ENCODE assay signal across 9 mouse cellular contexts in the genomic region with DNA sequence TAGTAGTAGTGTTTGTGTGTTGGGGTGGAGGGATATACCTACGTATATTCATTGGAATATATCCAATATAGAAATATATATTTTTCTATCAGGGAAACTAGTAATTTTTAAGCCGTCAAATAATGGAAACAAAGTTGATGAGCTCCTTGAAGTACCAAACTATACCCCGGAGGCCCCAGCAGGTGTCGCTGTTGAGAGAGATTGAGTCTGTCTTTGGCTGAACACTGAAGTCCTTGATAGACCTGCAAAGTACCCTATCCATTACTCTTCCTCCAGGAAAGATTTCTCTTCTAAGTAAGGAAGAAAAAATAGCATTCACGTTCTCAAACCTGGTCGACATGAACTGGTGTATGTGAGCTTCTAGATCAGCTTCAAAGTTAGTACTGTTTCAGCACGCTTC. TPM values are rescaled to one million over a fixed set of nuclear protein-coding genes. Genes with fewer than 3 reads are reported as not detected.
DNase-seq lines count a peak whose midpoint lies in the region; ATAC-seq and TF ChIP-seq lines count a peak whose summit lies in the region.
"Had no signal": no experiment of that assay in that cellular context is flagged by ENCODE, and none has a peak within 500 bp of the region (broad histone marks: within the 10 kb centered on the region; RNA-seq: fewer than 3 reads in every experiment).

No protein-coding gene starts in this region.

- no peaks in the 10 kb centered on the region for H3K4me1 ChIP-seq in intestine, embryonic 14.5 days (replicated peaks; ENCODE audit: control insufficient read depth, insufficient read depth, low read length)
- H3K4me1 ChIP-seq in intestine, embryonic 16.5 days (ENCODE audit: control insufficient read depth, insufficient read depth, low read length) = no peaks in the 10 kb centered on the region
- no peaks in the 10 kb centered on the region for H3K4me1 ChIP-seq in cortical plate, adult 2 months (ENCODE audit: control insufficient read depth, insufficient read depth, low read length)
- H3K4me1 ChIP-seq: lung, embryonic 15.5 days had no signal

- H3K4me2 ChIP-seq in intestine, embryonic 14.5 days (ENCODE audit: low read length) = no peak overlapping the region
- no peak overlapping the region for H3K4me2 ChIP-seq in intestine, embryonic 16.5 days (ENCODE audit: low read depth, low read length)
- H3K4me2 ChIP-seq: lung, embryonic 15.5 days had no signal

- no peak for TF ChIP-seq POLR2A in cortical plate, adult 2 months (IDR thresholded peaks at IDR 0.05; ENCODE audit: extremely low read depth, insufficient read depth, low read length)

- H3K27me3 ChIP-seq in intestine, embryonic 14.5 days (replicated peaks; ENCODE audit: control insufficient read depth, insufficient read depth, low read length) = no peaks in the 10 kb centered on the region
- H3K27me3 ChIP-seq in intestine, embryonic 16.5 days (replicated peaks; ENCODE audit: control insufficient read depth, insufficient read depth, low read length) = no peaks in the 10 kb centered on the region
- H3K27me3 ChIP-seq: lung, embryonic 15.5 days had no signal

- 21% methylated on average over 7 of the region's 7 CpGs for WGBS in intestine, embryonic 14.5 days
- 21% methylated on average over 7 of the region's 7 CpGs for WGBS in intestine, embryonic 16.5 days

- no peak overlapping the region for H3K27ac ChIP-seq in intestine, embryonic 14.5 days (ENCODE audit: low read depth)
- no peak overlapping the region for H3K27ac ChIP-seq in intestine, embryonic 16.5 days (ENCODE audit: low read length)
- no peak overlapping the region for H3K27ac ChIP-seq in cortical plate, adult 2 months (ENCODE audit: insufficient read depth, low read length)
- H3K27ac ChIP-seq: lung, embryonic 15.5 days had no signal

- no peaks in the 10 kb centered on the region for H3K9me3 ChIP-seq in intestine, embryonic 14.5 days (ENCODE audit: control insufficient read depth, low read length)
- no peaks in the 10 kb centered on the region for H3K9me3 ChIP-seq in intestine, embryonic 16.5 days (ENCODE audit: control insufficient read depth, low read length)
- H3K9me3 ChIP-seq: lung, embryonic 15.5 days had no signal

- TF ChIP-seq CTCF in cortical plate, adult 2 months (IDR thresholded peaks at IDR 0.05; ENCODE audit: extremely low read depth, insufficient read depth, low read length) = peak; percentile 75

- no peak for ATAC-seq in intestine, embryonic 14.5 days (replicated peaks; ENCODE audit: low FRiP score, low TSS enrichment, low read depth)
- ATAC-seq in intestine, embryonic 16.5 days = no peak
- ATAC-seq in monocyte, adult 5-6 weeks (replicated peaks; ENCODE audit: insufficient number of reproducible peaks, low FRiP score, low TSS enrichment, poor library complexity, severe bottlenecking) = peak; percentile 61; the same call in 1 of the 2 replicates

- H3K4me3 ChIP-seq in intestine, embryonic 14.5 days (ENCODE audit: low read depth, low read length) = no peak overlapping the region
- no peak overlapping the region for H3K4me3 ChIP-seq in intestine, embryonic 16.5 days (ENCODE audit: low read length)
- H3K4me3 ChIP-seq in cortical plate, adult 2 months (ENCODE audit: insufficient read depth, low read length) = no peak overlapping the region
- H3K4me3 ChIP-seq: lung, embryonic 15.5 days had no signal

- intact Hi-C loops in heart, postnatal 10 days (cut with DNase I) = loop anchor here (1.0 kb wide), 2 partner anchors 300 to 419 kb away; no protein-coding TSS in a partner anchor

- H3K36me3 ChIP-seq in intestine, embryonic 14.5 days (ENCODE audit: control insufficient read depth, insufficient read depth, low read length) = no peaks in the 10 kb centered on the region
- H3K36me3 ChIP-seq in intestine, embryonic 16.5 days (ENCODE audit: control insufficient read depth, insufficient read depth, low read length) = no peaks in the 10 kb centered on the region
- H3K36me3 ChIP-seq: lung, embryonic 15.5 days had no signal

- DNase-seq in intestine, embryonic 14.5 days (ENCODE audit: low spot score) = peak; percentile 85
- DNase-seq in adrenal gland, adult 2 months = peak; percentile 60
- DNase-seq in heart, postnatal 10 days = peak; percentile 73 to 85
- peak; percentile 78 for DNase-seq in left cerebral cortex, adult 18-20 months (ENCODE audit: low spot score in 2 of 2)
- DNase-seq in testis, postnatal 10 days (ENCODE audit: low spot score) = peak; percentile 88

- no peak overlapping the region for H3K9ac ChIP-seq in intestine, embryonic 14.5 days (ENCODE audit: low read length)
- H3K9ac ChIP-seq in intestine, embryonic 16.5 days (ENCODE audit: low read depth, low read length) = no peak overlapping the region
- H3K9ac ChIP-seq: lung, embryonic 15.5 days had no signal

RNA-seq across cellular contexts. Expression of a gene that starts 12.0 kb away (rescaled TPM):
- polyA plus RNA-seq in intestine, embryonic 14.5 days (2014; fragmentation: Nextera tagmentation; extraction: Ambion mirVana) = 40.0 and 42.4 TPM in 2 replicates
- 37.5 and 40.4 TPM in 2 replicates for polyA plus RNA-seq in intestine, embryonic 16.5 days (2015; fragmentation: Nextera tagmentation; extraction: Ambion mirVana)
- total RNA-seq in adrenal gland, adult 2 months (2021) = 10 to 100 TPM; 31.2 to 31.9 TPM
- polyA plus RNA-seq in adrenal gland, adult 2 months (2012; rRNA removed) = 7.1 and 9.2 TPM in 2 replicates
- 38.8 and 41.0 TPM in 2 replicates for polyA plus RNA-seq in cortical plate, adult 2 months (2012; rRNA removed)
- 10 to 100 TPM; 52.4 to 54.1 TPM for total RNA-seq in heart, postnatal 10 days (2021)
- total RNA-seq in left cerebral cortex, adult 18-20 months (2021) = 10 to 100 TPM; 39.9 to 45.0 TPM
- total RNA-seq in monocyte, adult 5-6 weeks (2017) = 31.6 to 42.1 TPM (median 34.8 TPM) in 3 replicates

RNA-seq across cellular contexts. Expression of a gene that starts 12.3 kb away (rescaled TPM):
- 39.9 and 43.1 TPM in 2 replicates for polyA plus RNA-seq in intestine, embryonic 14.5 days (2014; fragmentation: Nextera tagmentation; extraction: Ambion mirVana)
- polyA plus RNA-seq in intestine, embryonic 16.5 days (2015; fragmentation: Nextera tagmentation; extraction: Ambion mirVana) = 39.3 and 39.6 TPM in 2 replicates
- total RNA-seq in adrenal gland, adult 2 months (2021) = 10 to 100 TPM; 18.9 to 36.1 TPM
- polyA plus RNA-seq in adrenal gland, adult 2 months (2012; rRNA removed) = 25.8 and 28.3 TPM in 2 replicates
- polyA plus RNA-seq in cortical plate, adult 2 months (2012; rRNA removed) = 33.6 and 35.1 TPM in 2 replicates
- 10 to 100 TPM; 80.2 to 85.2 TPM for total RNA-seq in heart, postnatal 10 days (2021)
- 10 to 100 TPM; 27.2 to 31.6 TPM for total RNA-seq in left cerebral cortex, adult 18-20 months (2021)
- 0.29 to 1.8 TPM (median 0.43 TPM) in 3 replicates for total RNA-seq in monocyte, adult 5-6 weeks (2017)
